8 mouse cellular contexts compared by ENCODE assay signal in genomic region chr17:34287648-34288047, GRCm38 (mm10). TPM values are rescaled to one million over a fixed set of nuclear protein-coding genes. Genes with fewer than 3 reads are reported as not detected.
A peak's percentile ranks its signal among the peaks of the same experiment; 100 is the strongest.
DNase-seq lines count a peak whose midpoint lies in the region; ATAC-seq lines count a peak whose summit lies in the region.

Gene H2-Aa (minus strand): TSS chr17:34287823.

- H3K9ac ChIP-seq in hindbrain, embryonic 11.5 days (ENCODE audit: low read depth, low read length) = no peak within 1 kb of the TSS
- H3K9ac ChIP-seq in hindbrain, embryonic 12.5 days = no peak within 1 kb of the TSS
- no peak within 1 kb of the TSS for H3K9ac ChIP-seq in intestine, embryonic 14.5 days (ENCODE audit: low read length)
- H3K9ac ChIP-seq in midbrain, embryonic 14.5 days (replicated peaks; ENCODE audit: low read length) = no peak within 1 kb of the TSS
- no peak within 1 kb of the TSS for H3K9ac ChIP-seq in stomach, embryonic 16.5 days (ENCODE audit: low read length)

- WGBS in hindbrain, embryonic 11.5 days = 15% methylated on average over 8 of the region's 8 CpGs
- 16% methylated on average over 8 of the region's 8 CpGs for WGBS in hindbrain, embryonic 12.5 days
- 15% methylated on average over 8 of the region's 8 CpGs for WGBS in intestine, embryonic 14.5 days
- WGBS in midbrain, embryonic 14.5 days = 16% methylated on average over 8 of the region's 8 CpGs
- WGBS in stomach, embryonic 16.5 days = 15% methylated on average over 8 of the region's 8 CpGs

- H3K9me3 ChIP-seq in hindbrain, embryonic 11.5 days (ENCODE audit: control insufficient read depth, low read length) = no peaks in the 10 kb centered on the region
- no peaks in the 10 kb centered on the region for H3K9me3 ChIP-seq in hindbrain, embryonic 12.5 days (replicated peaks)
- no peaks in the 10 kb centered on the region for H3K9me3 ChIP-seq in intestine, embryonic 14.5 days (ENCODE audit: control insufficient read depth, low read length)
- H3K9me3 ChIP-seq in midbrain, embryonic 14.5 days (ENCODE audit: control insufficient read depth, low read length) = no peaks in the 10 kb centered on the region
- H3K9me3 ChIP-seq in stomach, embryonic 16.5 days (replicated peaks; ENCODE audit: control insufficient read depth, low read length) = no peaks in the 10 kb centered on the region

- no peaks in the 10 kb centered on the region for H3K4me1 ChIP-seq in hindbrain, embryonic 11.5 days (replicated peaks; ENCODE audit: control insufficient read depth, insufficient read depth, low read length)
- H3K4me1 ChIP-seq in hindbrain, embryonic 12.5 days = 0 out of 2 replicates have a peak, but pooled peaks cover 2% of the 10 kb centered on the region
- no peaks in the 10 kb centered on the region for H3K4me1 ChIP-seq in brown adipose tissue, adult 24 weeks (ENCODE audit: control insufficient read depth, insufficient read depth, insufficient read length, low read length)
- H3K4me1 ChIP-seq in intestine, embryonic 14.5 days (replicated peaks; ENCODE audit: control insufficient read depth, insufficient read depth, low read length) = no peaks in the 10 kb centered on the region
- H3K4me1 ChIP-seq in midbrain, embryonic 14.5 days (ENCODE audit: control insufficient read depth, insufficient read depth, low read length) = no peaks in the 10 kb centered on the region
- no peaks in the 10 kb centered on the region; the same call in 1 of the 2 replicates for H3K4me1 ChIP-seq in stomach, embryonic 16.5 days (ENCODE audit: control insufficient read depth, insufficient read depth, low read length)

- ATAC-seq in hindbrain, embryonic 11.5 days (ENCODE audit: low FRiP score) = no peak
- ATAC-seq in hindbrain, embryonic 12.5 days (ENCODE audit: low FRiP score) = no peak
- ATAC-seq in intestine, embryonic 14.5 days (replicated peaks; ENCODE audit: low FRiP score, low TSS enrichment, low read depth) = peak; percentile 55; the same call in 1 of the 2 replicates
- ATAC-seq in midbrain, embryonic 14.5 days (ENCODE audit: low FRiP score, low TSS enrichment) = no peak
- peak; percentile 71; the same call in 1 of the 2 replicates for ATAC-seq in stomach, embryonic 16.5 days (ENCODE audit: insufficient read depth, low FRiP score)

- H3K27me3 ChIP-seq in hindbrain, embryonic 11.5 days (ENCODE audit: control insufficient read depth, insufficient read depth, low read length) = no peaks in the 10 kb centered on the region
- H3K27me3 ChIP-seq in hindbrain, embryonic 12.5 days = peaks cover 3% of the 10 kb centered on the region; the same call in 1 of the 2 replicates
- no peaks in the 10 kb centered on the region for H3K27me3 ChIP-seq in intestine, embryonic 14.5 days (replicated peaks; ENCODE audit: control insufficient read depth, insufficient read depth, low read length)
- no peaks in the 10 kb centered on the region for H3K27me3 ChIP-seq in midbrain, embryonic 14.5 days (ENCODE audit: control insufficient read depth, insufficient read depth, low read length)
- no peaks in the 10 kb centered on the region for H3K27me3 ChIP-seq in stomach, embryonic 16.5 days (ENCODE audit: control insufficient read depth, insufficient read depth, low read length)

- peak; percentile 67 for DNase-seq in hindbrain, embryonic 11.5 days (ENCODE audit: low spot score)
- DNase-seq in frontal cortex, postnatal 10 days (ENCODE audit: low spot score in 2 of 2) = peak; percentile 32 to 74
- peak; percentile 84 for DNase-seq in intestine, embryonic 14.5 days (ENCODE audit: low spot score)
- DNase-seq in left cerebral cortex, adult 8-10 months (ENCODE audit: low spot score in 2 of 2) = peak; percentile 63 to 77
- DNase-seq in midbrain, embryonic 14.5 days = peak; percentile 70

- H3K27ac ChIP-seq in hindbrain, embryonic 11.5 days (ENCODE audit: low read depth, low read length) = no peak within 1 kb of the TSS
- no peak within 1 kb of the TSS for H3K27ac ChIP-seq in hindbrain, embryonic 12.5 days
- peak within 1 kb of the TSS; percentile 63; the same call in 1 of the 2 replicates for H3K27ac ChIP-seq in brown adipose tissue, adult 24 weeks (replicated peaks; ENCODE audit: low read depth, low read length)
- no peak within 1 kb of the TSS for H3K27ac ChIP-seq in intestine, embryonic 14.5 days (ENCODE audit: low read depth)
- H3K27ac ChIP-seq in midbrain, embryonic 14.5 days (replicated peaks; ENCODE audit: low read depth, low read length) = no peak within 1 kb of the TSS
- H3K27ac ChIP-seq in stomach, embryonic 16.5 days (ENCODE audit: low read length) = no peak within 1 kb of the TSS

- H3K4me3 ChIP-seq in hindbrain, embryonic 11.5 days (ENCODE audit: low read depth, low read length) = no peak within 1 kb of the TSS
- H3K4me3 ChIP-seq in hindbrain, embryonic 12.5 days = no peak within 1 kb of the TSS
- H3K4me3 ChIP-seq in brown adipose tissue, adult 24 weeks (ENCODE audit: insufficient read depth, low read depth, low read length) = peak within 1 kb of the TSS; percentile 44
- H3K4me3 ChIP-seq in intestine, embryonic 14.5 days (ENCODE audit: low read depth, low read length) = no peak within 1 kb of the TSS
- H3K4me3 ChIP-seq in midbrain, embryonic 14.5 days (replicated peaks; ENCODE audit: low read depth, low read length) = no peak within 1 kb of the TSS
- H3K4me3 ChIP-seq in stomach, embryonic 16.5 days (replicated peaks; ENCODE audit: low read length) = no peak within 1 kb of the TSS

- no peaks in the 10 kb centered on the region for H3K36me3 ChIP-seq in hindbrain, embryonic 11.5 days (ENCODE audit: control insufficient read depth, insufficient read depth, low read length)
- no peaks in the 10 kb centered on the region for H3K36me3 ChIP-seq in hindbrain, embryonic 12.5 days
- H3K36me3 ChIP-seq in intestine, embryonic 14.5 days (ENCODE audit: control insufficient read depth, insufficient read depth, low read length) = no peaks in the 10 kb centered on the region
- no peaks in the 10 kb centered on the region for H3K36me3 ChIP-seq in midbrain, embryonic 14.5 days (ENCODE audit: control insufficient read depth, insufficient read depth, low read length)
- H3K36me3 ChIP-seq in stomach, embryonic 16.5 days (ENCODE audit: control insufficient read depth, insufficient read depth, low read length) = no peaks in the 10 kb centered on the region

- H3K4me2 ChIP-seq in hindbrain, embryonic 11.5 days (replicated peaks; ENCODE audit: low read depth, low read length) = no peak within 1 kb of the TSS
- no peak within 1 kb of the TSS for H3K4me2 ChIP-seq in hindbrain, embryonic 12.5 days (replicated peaks)
- no peak within 1 kb of the TSS for H3K4me2 ChIP-seq in intestine, embryonic 14.5 days (ENCODE audit: low read length)
- H3K4me2 ChIP-seq in midbrain, embryonic 14.5 days (ENCODE audit: low read length) = no peak within 1 kb of the TSS
- no peak within 1 kb of the TSS for H3K4me2 ChIP-seq in stomach, embryonic 16.5 days (ENCODE audit: low read depth, low read length)

RNA-seq across cellular contexts. Expression of gene H2-Aa, which starts in this region (rescaled TPM):
- not detected in 2 replicates for polyA plus RNA-seq in hindbrain, embryonic 11.5 days (2014; fragmentation: Nextera tagmentation; extraction: Ambion mirVana)
- polyA plus RNA-seq in hindbrain, embryonic 12.5 days (2016; fragmentation: Nextera tagmentation; extraction: Ambion mirVana) = 0.19 TPM in 1 of 2 replicates, not detected in the other
- polyA plus RNA-seq in brown adipose tissue, adult 24 weeks (2012; ENCODE audit: insufficient read depth, insufficient read length, missing spikeins) = 181 and 183 TPM in 2 replicates
- 4.7 and 5.8 TPM in 2 replicates for polyA plus RNA-seq in intestine, embryonic 14.5 days (2014; fragmentation: Nextera tagmentation; extraction: Ambion mirVana)
- 10 to 100 TPM in 2 of 4 experiments, 1 to 10 TPM in 2; 3.4 to 37.3 (median 13.3) TPM for total RNA-seq in left cerebral cortex, adult 8-10 months (2022)
- 0.83 TPM in 1 of 2 replicates, not detected in the other for polyA plus RNA-seq in midbrain, embryonic 14.5 days (2014; fragmentation: Nextera tagmentation; extraction: Ambion mirVana)
- 5.7 and 7.9 TPM in 2 replicates for polyA plus RNA-seq in stomach, embryonic 16.5 days (2015; fragmentation: Nextera tagmentation; extraction: Ambion mirVana)

Comparison
In these comparisons a context has a peak if more than half of its experiments do, and no peak if none do; other contexts are left out.
1. RNA of gene H2-Aa (polyA plus RNA-seq): 181 to 183 TPM in brown adipose tissue, adult 24 weeks; 5.7 to 7.9 TPM in stomach, embryonic 16.5 days, 4.7 to 5.8 TPM in intestine, embryonic 14.5 days, 0.83 TPM in midbrain, embryonic 14.5 days, 0.19 TPM in hindbrain, embryonic 12.5 days and not detected in hindbrain, embryonic 11.5 days; every median in the first group is over 10 times any median in the second.
2. Peak in DNase-seq in hindbrain, embryonic 11.5 days; RNA of the gene not detected or under 1 TPM.
3. Peak in DNase-seq in midbrain, embryonic 14.5 days; RNA of the gene not detected or under 1 TPM.
4. ATAC-seq: peak in intestine, embryonic 14.5 days (single experiment) and stomach, embryonic 16.5 days (single experiment); none in hindbrain, embryonic 11.5 days (single experiment), hindbrain, embryonic 12.5 days (single experiment) and midbrain, embryonic 14.5 days (single experiment).
5. Peak in every context shown above with its lines, with median percentiles within 50 percentile points of each other: DNase-seq.